Comparison of ENCODE assay signal across 8 mouse cellular contexts in genomic region chr11:78535376-78536079, GRCm38 (mm10). TPM values are rescaled to one million over a fixed set of nuclear protein-coding genes. Genes with fewer than 3 reads are reported as not detected.
A peak's percentile ranks its signal among the peaks of the same experiment; 100 is the strongest.
DNase-seq lines count a peak whose midpoint lies in the region; ATAC-seq lines count a peak whose summit lies in the region.

No protein-coding gene starts in this region.

- peak overlapping the region; percentile 74 for H3K9ac ChIP-seq in midbrain, embryonic 12.5 days (replicated peaks)

- no peaks in the 10 kb centered on the region for H3K9me3 ChIP-seq in midbrain, embryonic 12.5 days

- peak overlapping the region; percentile 79 for H3K4me3 ChIP-seq in midbrain, embryonic 12.5 days

- no peaks in the 10 kb centered on the region for H3K27me3 ChIP-seq in midbrain, embryonic 12.5 days

- DNase-seq in urinary bladder, postnatal 14 days (ENCODE audit: low spot score) = peak; percentile 38
- no peak for DNase-seq in urinary bladder, adult 18-20 months (ENCODE audit: low spot score in 2 of 2)
- DNase-seq in embryo, embryonic 9.5 days (ENCODE audit: extremely low spot score) = peak; percentile 48
- peak; percentile 66 to 69 for DNase-seq in heart, postnatal 10 days
- DNase-seq in kidney, postnatal 25 days = peak; percentile 54 to 66
- no peak for DNase-seq in layer of hippocampus, adult 8-10 months (ENCODE audit: low spot score in 2 of 2)
- no peak for DNase-seq in right cerebral cortex, postnatal 4 days

- 1% methylated on average over 23 of the region's 23 CpGs for WGBS in midbrain, embryonic 12.5 days

- peak overlapping the region; percentile 89 for H3K27ac ChIP-seq in midbrain, embryonic 12.5 days (replicated peaks)

- peaks cover 27% of the 10 kb centered on the region for H3K4me1 ChIP-seq in midbrain, embryonic 12.5 days

- intact Hi-C loops in heart, postnatal 10 days (cut with DNase I) = no loop called here

- ATAC-seq in midbrain, embryonic 12.5 days (ENCODE audit: low FRiP score, low read depth) = peak; percentile 31

- peaks cover 25% of the 10 kb centered on the region for H3K36me3 ChIP-seq in midbrain, embryonic 12.5 days

- peak overlapping the region; percentile 89 for H3K4me2 ChIP-seq in midbrain, embryonic 12.5 days (replicated peaks)

RNA-seq across cellular contexts. Expression of gene Tnfaip1, which starts 0.6 kb away (rescaled TPM):
- 10 to 100 TPM; 62.7 to 66.2 TPM for total RNA-seq in heart, postnatal 10 days (2021)
- 62.7 and 65.3 TPM in 2 replicates for polyA plus RNA-seq in midbrain, embryonic 12.5 days (2016; fragmentation: Nextera tagmentation; extraction: Ambion mirVana)
- total RNA-seq in layer of hippocampus, adult 8-10 months (2022) = 10 to 100 TPM; 29.9 to 32.6 (median 30.7) TPM

RNA-seq across cellular contexts. Expression of gene Ift20, which starts 0.6 kb away (rescaled TPM):
- total RNA-seq in heart, postnatal 10 days (2021) = 10 to 100 TPM; 50.6 to 53.5 TPM
- polyA plus RNA-seq in midbrain, embryonic 12.5 days (2016; fragmentation: Nextera tagmentation; extraction: Ambion mirVana) = 104 and 111 TPM in 2 replicates
- total RNA-seq in layer of hippocampus, adult 8-10 months (2022) = 10 to 100 TPM; 68.0 to 73.9 (median 73.6) TPM

RNA-seq across cellular contexts. Expression of gene Tmem97, which starts 15.0 kb away (rescaled TPM):
- total RNA-seq in heart, postnatal 10 days (2021) = 10 to 100 TPM; 14.5 to 16.8 TPM
- polyA plus RNA-seq in midbrain, embryonic 12.5 days (2016; fragmentation: Nextera tagmentation; extraction: Ambion mirVana) = 47.2 and 51.7 TPM in 2 replicates
- total RNA-seq in layer of hippocampus, adult 8-10 months (2022) = 10 to 100 TPM; 12.9 to 16.4 (median 15.1) TPM

RNA-seq across cellular contexts. Expression of gene Poldip2, which starts 23.5 kb away (rescaled TPM):
- 100 to 1,000 TPM; 161 to 163 TPM for total RNA-seq in heart, postnatal 10 days (2021)
- 155 and 168 TPM in 2 replicates for polyA plus RNA-seq in midbrain, embryonic 12.5 days (2016; fragmentation: Nextera tagmentation; extraction: Ambion mirVana)
- 100 to 1,000 TPM; 106 to 123 (median 116) TPM for total RNA-seq in layer of hippocampus, adult 8-10 months (2022)

RNA-seq across cellular contexts. Expression of gene Tmem199, which starts 23.6 kb away (rescaled TPM):
- 10 to 100 TPM; 14.9 to 16.6 TPM for total RNA-seq in heart, postnatal 10 days (2021)
- polyA plus RNA-seq in midbrain, embryonic 12.5 days (2016; fragmentation: Nextera tagmentation; extraction: Ambion mirVana) = 88.5 and 89.7 TPM in 2 replicates
- total RNA-seq in layer of hippocampus, adult 8-10 months (2022) = 10 to 100 TPM; 46.7 to 52.3 (median 49.9) TPM

Comparison
In these comparisons a context has a peak if more than half of its experiments do, and no peak if none do; other contexts are left out.
1. DNase-seq: peak in urinary bladder, postnatal 14 days (single experiment), embryo, embryonic 9.5 days (single experiment), heart, postnatal 10 days (2 of 2) and kidney, postnatal 25 days (2 of 2); none in urinary bladder, adult 18-20 months (0 of 2), layer of hippocampus, adult 8-10 months (0 of 2) and right cerebral cortex, postnatal 4 days (single experiment).